Mouse (Mus musculus): ENCODE results near the gene Ntsr2. TPM values are rescaled to one million over a fixed set of nuclear protein-coding genes. Genes with fewer than 3 reads are reported as not detected.

Ntsr2 gene
- polyA plus RNA-seq, 1 experiment from 2014 or later: 0.05 TPM

Other genes starting within 250 kb of the Ntsr2 start
- gene Lpin1, start 42.4 kb upstream of the Ntsr2 start, polyA plus RNA-seq (2015; fragmentation: Nextera tagmentation; extraction: Ambion mirVana): 7.2 and 8.6 TPM in 2 replicates
- 5.1 and 5.7 TPM in 2 replicates for gene Greb1, start 147.5 kb downstream of the Ntsr2 start, polyA plus RNA-seq (2015; fragmentation: Nextera tagmentation; extraction: Ambion mirVana)
- gene E2f6, start 157.6 kb downstream of the Ntsr2 start, polyA plus RNA-seq (2015; fragmentation: Nextera tagmentation; extraction: Ambion mirVana): 37.6 and 39.6 TPM in 2 replicates
- gene Rock2, start 241.5 kb downstream of the Ntsr2 start, polyA plus RNA-seq (2015; fragmentation: Nextera tagmentation; extraction: Ambion mirVana): 17.9 and 19.7 TPM in 2 replicates